Mouse (Mus musculus) cortical plate, adult 2 months (tissue): ENCODE results near the gene Pan2. TPM values are rescaled to one million over a fixed set of nuclear protein-coding genes. Genes with fewer than 3 reads are reported as not detected.
"Not testable (repeated sequence)": the region's sequence is repeated elsewhere in the genome, so short reads cannot be mapped to it uniquely, and the experiment has no call there.

ENCODE experiments used
- H3K27ac ChIP-seq: fragments of 200-500 bp; 2 replicates; pipeline ENCODE4 v1.5.1; 2012; ENCODE audit warnings: low read length, control low read depth, inconsistent platforms; ENCODE audit not compliant: insufficient read depth
- H3K4me1 ChIP-seq: fragments of 200-500 bp; 2 replicates; pipeline ENCODE4 v1.6.1; 2011; ENCODE audit warnings: low read length; ENCODE audit not compliant: control insufficient read depth, insufficient read depth
- H3K4me3 ChIP-seq: fragments of 200-500 bp; 2 replicates; pipeline ENCODE4 v1.5.1; 2011; ENCODE audit warnings: mild to moderate bottlenecking, low read length, control low read depth; ENCODE audit not compliant: insufficient read depth
- CTCF ChIP-seq: fragments of 200-500 bp; IDR thresholded peaks from 2 replicates; pipeline ENCODE4 v1.5.1; 2011; ENCODE audit warnings: mild to moderate bottlenecking, control low read depth, low read length; ENCODE audit not compliant: insufficient read depth; ENCODE audit errors: extremely low read depth
- POLR2A ChIP-seq: fragments of 200-500 bp; IDR thresholded peaks from 2 replicates; pipeline ENCODE4 v1.6.1; 2011; ENCODE audit warnings: mild to moderate bottlenecking, low read length, control low read depth; ENCODE audit not compliant: insufficient read depth; ENCODE audit errors: extremely low read depth
- polyA plus RNA-seq: library from polyadenylated mRNA; depleted of rRNA; stranded (reverse); fragments of >200 nt; gene quantifications from 2 replicates; pipeline ENCODE4 v1.2.3, GENCODE M21; 2012

Gene Pan2
- polyA plus RNA-seq, 1 experiment: 22.8 TPM

- TF ChIP-seq POLR2A: no peak
- TF ChIP-seq CTCF: no peak
- Histone ChIP-seq H3K27ac (no peak overlapping the region), H3K4me1 (no peaks in the 10 kb centered on the region), H3K4me3 (no peak overlapping the region)
Measured at GRCm38 (mm10) chr10:128282886-128283450, 20.2 kb upstream of the Pan2 start.

GRCm38 (mm10) chr10:128283604-128284579 lies 19.2 kb upstream of the Pan2 start:
- no peaks in the 10 kb centered on the region for H3K4me1 ChIP-seq
- no peak overlapping the region for H3K27ac ChIP-seq
- no peak overlapping the region for H3K4me3 ChIP-seq
- TF ChIP-seq CTCF (peak; percentile 76), POLR2A (no peak)

DNA sequence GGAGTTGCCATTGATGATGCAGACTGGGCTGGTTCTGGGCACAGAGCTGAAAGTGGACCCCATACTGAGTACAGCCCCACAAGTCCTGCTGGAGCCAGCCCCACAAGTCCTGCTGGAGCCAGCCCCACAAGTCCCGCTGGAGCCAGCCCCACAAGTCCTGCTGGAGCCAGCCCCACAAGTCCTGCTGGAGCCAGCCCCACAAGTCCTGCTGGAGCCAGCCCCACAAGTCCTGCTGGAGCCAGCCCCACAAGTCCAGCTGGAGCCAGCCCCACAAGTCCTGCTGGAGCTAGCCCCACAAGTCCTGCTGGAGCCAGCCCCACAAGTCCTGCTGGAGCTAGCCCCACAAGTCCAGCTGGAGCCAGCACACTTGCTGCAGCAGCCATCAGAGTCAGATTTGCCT lies 12.5 kb upstream of the Pan2 start:
- not testable (repeated sequence) for H3K27ac ChIP-seq, H3K4me1 ChIP-seq, H3K4me3 ChIP-seq

DNA sequence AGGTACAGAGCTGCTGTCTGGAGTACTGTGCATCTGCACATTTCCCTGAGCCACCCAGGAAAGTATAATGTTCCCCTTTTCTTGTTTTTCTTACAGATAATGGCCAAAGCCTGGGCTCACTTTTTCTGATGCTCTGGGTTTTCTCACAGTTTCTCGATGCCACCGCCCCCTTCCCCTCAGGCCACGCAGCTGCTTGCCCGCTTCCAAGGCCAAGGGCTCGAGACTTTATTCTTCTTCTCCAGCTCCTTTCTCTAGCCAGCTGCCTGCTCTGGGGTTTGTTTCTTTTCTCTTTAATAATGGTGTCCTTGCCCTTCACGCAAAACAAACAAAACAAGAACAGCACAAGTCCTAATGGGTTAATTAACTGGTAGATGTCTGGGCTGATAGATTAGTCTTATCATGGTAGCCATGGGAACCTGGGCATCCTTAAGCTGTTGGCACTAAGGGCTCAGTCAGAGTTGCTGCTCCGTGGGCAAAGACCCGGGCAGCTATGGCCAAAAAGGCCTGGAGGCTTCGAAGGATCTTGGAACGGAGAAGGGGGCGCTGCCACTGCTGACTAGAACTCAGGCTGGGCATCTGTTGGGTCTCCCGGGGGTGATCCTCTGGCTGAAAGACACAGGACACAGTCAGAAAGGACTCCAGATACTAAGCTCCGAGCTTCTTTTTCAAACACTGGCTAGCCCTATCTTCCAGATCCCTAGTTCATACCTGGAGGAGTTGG lies 6.6 kb upstream of the Pan2 start:
- TF ChIP-seq CTCF: no peak
- TF ChIP-seq POLR2A: no peak
- Histone ChIP-seq H3K4me3 (no peak overlapping the region), H3K27ac (no peak overlapping the region), H3K4me1 (no peaks in the 10 kb centered on the region)

- TF ChIP-seq POLR2A (no peak), CTCF (no peak)
- no peak overlapping the region for H3K27ac ChIP-seq
- no peaks in the 10 kb centered on the region for H3K4me1 ChIP-seq
- no peak overlapping the region for H3K4me3 ChIP-seq
Measured at GRCm38 (mm10) chr10:128297221-128297620, 5.9 kb upstream of the Pan2 start.

DNA sequence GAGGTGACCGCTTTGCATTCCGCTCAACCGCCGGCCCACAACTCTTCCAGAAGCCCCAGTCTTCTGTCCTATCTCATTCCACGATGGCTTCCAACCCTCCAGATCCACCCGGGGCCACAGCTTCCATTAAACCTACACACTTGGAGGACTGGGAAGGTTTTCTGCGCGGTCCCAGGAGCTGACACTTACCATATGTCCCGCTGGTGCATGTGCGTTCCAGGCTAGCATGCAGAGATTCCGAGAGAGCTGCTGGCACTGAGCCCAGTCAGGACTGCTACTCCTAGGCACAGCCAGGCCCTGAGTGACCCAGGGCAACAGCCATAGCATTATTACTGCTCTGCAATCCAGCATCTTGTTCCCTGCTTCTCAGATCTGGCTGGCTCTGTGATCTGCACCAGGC lies 5.5 kb upstream of the Pan2 start:
- Histone ChIP-seq H3K4me3 (no peak overlapping the region), H3K4me1 (peaks cover 3% of the 10 kb centered on the region; the same call in 1 of the 2 replicates), H3K27ac (no peak overlapping the region)
- TF ChIP-seq CTCF: no peak
- no peak for TF ChIP-seq POLR2A

GRCm38 (mm10) chr10:128298243-128298642 lies 4.9 kb upstream of the Pan2 start:
- no peak for TF ChIP-seq POLR2A
- no peak for TF ChIP-seq CTCF
- H3K27ac ChIP-seq: no peak overlapping the region

GRCm38 (mm10) chr10:128298702-128299171 lies 4.4 kb upstream of the Pan2 start, which contains the start of gene Il23a:
Il23a (minus strand) TSS chr10:128298752.
- H3K27ac ChIP-seq: no peak within 1 kb of the TSS
- no peak for TF ChIP-seq CTCF
- TF ChIP-seq POLR2A: no peak
- peaks cover 3% of the 10 kb centered on the region for H3K4me1 ChIP-seq
- H3K4me3 ChIP-seq: no peak within 1 kb of the TSS

More at GRCm38 (mm10) chr10:128298243-128298642, 4.9 kb upstream of the Pan2 start:
- no peak overlapping the region for H3K4me3 ChIP-seq
- H3K4me1 ChIP-seq: peaks cover 3% of the 10 kb centered on the region; the same call in 1 of the 2 replicates

GRCm38 (mm10) chr10:128302357-128302756 lies 778 bp upstream of the Pan2 start:
- Histone ChIP-seq H3K4me1 (peaks cover 7% of the 10 kb centered on the region), H3K27ac (peak overlapping the region; percentile 68), H3K4me3 (peak overlapping the region; percentile 45)
- TF ChIP-seq POLR2A (no peak), CTCF (no peak)
